Mouse (Mus musculus) bone marrow macrophage, adult 2 months (primary cell): ENCODE data around the gene Use1.

ENCODE experiments used
- CTCF ChIP-seq: IDR thresholded peaks from 2 replicates; pipeline ENCODE4 v1.5.1; 2012; ENCODE audit warnings: low read depth, mild to moderate bottlenecking, low read length, moderate library complexity
- POLR2A ChIP-seq: IDR thresholded peaks from 2 replicates; pipeline ENCODE4 v1.6.1; 2012; ENCODE audit warnings: mild to moderate bottlenecking, low read depth, low read length, borderline replicate concordance

DNA sequence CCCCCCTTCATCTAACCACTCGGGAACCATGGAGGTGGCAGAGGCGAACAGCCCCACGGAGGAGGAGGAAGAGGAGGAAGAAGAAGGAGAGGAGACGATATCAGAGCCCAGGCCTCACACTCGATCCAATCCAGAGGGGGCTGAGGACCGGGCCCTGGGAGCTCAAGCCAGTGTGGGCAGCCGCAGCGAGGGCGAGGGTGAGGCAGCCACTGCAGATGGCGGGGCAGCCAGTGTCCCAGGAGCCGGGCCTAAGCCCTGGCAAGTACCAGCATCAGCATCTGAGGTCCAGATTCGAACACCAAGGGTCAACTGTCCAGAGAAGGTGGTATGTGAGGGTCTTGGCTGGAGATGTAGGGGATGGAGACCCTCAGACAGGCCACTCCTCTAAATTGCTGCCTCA, 31.1 kb downstream of the Use1 start:
- TF ChIP-seq CTCF (no peak), POLR2A (no peak)
